Mouse (Mus musculus) ES-Bruce4 (cell line): ENCODE measurements around the gene Sec14l1.

Experiments
- CTCF ChIP-seq: IDR thresholded peaks from one replicate; pipeline ENCODE4 v1.8.1; 2011; ENCODE audit warnings: low read depth, low read length
- POLR2A ChIP-seq: IDR thresholded peaks from one replicate; pipeline ENCODE4 v1.8.1; 2011; ENCODE audit warnings: low read length; ENCODE audit not compliant: insufficient read depth

GRCm38 (mm10) chr11:117141376-117142001 lies 26.5 kb downstream of the Sec14l1 start:
- no peak for TF ChIP-seq POLR2A
- no peak for TF ChIP-seq CTCF
